In the genomic region with DNA sequence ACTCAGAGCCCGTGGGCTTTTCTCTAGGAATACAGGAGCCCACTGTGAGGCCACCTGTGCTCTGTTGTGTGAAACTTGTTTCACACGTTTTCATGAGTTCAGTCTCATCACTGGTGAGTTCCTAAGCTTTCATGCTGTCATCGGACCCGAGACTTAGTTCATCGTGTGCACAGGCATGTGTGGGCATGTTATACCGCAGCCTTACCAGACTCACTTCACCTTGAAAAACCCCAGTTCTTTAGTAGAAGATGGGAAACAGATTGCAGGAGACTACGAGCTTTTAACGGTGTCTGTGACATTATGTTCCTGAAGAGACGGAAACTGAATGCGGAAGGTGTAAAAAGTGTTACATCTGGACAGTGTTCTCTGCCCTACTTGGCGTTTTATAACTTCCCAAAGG, we compare ENCODE assay signal across 24 mouse cellular contexts. TPM values are rescaled to one million over a fixed set of nuclear protein-coding genes. Genes with fewer than 3 reads are reported as not detected.
A peak's percentile ranks its signal among the peaks of the same experiment; 100 is the strongest.
DNase-seq lines count a peak whose midpoint lies in the region; ATAC-seq and TF ChIP-seq lines count a peak whose summit lies in the region.
"Had no signal": no experiment of that assay in that cellular context is flagged by ENCODE, and none has a peak within 500 bp of the region (broad histone marks: within the 10 kb centered on the region; RNA-seq: fewer than 3 reads in every experiment).

No protein-coding gene starts in this region.

- WGBS in embryonic facial prominence, embryonic 15.5 days, result 61% methylated on average over 11 of the region's 11 CpGs
- WGBS in midbrain, embryonic 16.5 days, result 90% methylated on average over 11 of the region's 11 CpGs

- no peaks in the 10 kb centered on the region for H3K9me3 ChIP-seq in ES-Bruce4 (replicated peaks; ENCODE audit: control insufficient read depth, insufficient read depth, low read length, poor library complexity, severe bottlenecking)
- H3K9me3 ChIP-seq in embryonic facial prominence, embryonic 15.5 days (replicated peaks), result no peaks in the 10 kb centered on the region
- H3K9me3 ChIP-seq in midbrain, embryonic 16.5 days (replicated peaks; ENCODE audit: control insufficient read depth, low read length, poor library complexity, severe bottlenecking), result no peaks in the 10 kb centered on the region
- H3K9me3 ChIP-seq: forebrain, embryonic 12.5 days; forebrain, embryonic 15.5 days; hindbrain, embryonic 12.5 days; hindbrain, embryonic 15.5 days had no signal

- TF ChIP-seq CTCF in left cerebral cortex, adult 2 months (IDR thresholded peaks at IDR 0.05), result no peak
- TF ChIP-seq CTCF in ES-Bruce4 (IDR thresholded peaks at IDR 0.05; ENCODE audit: low read depth, low read length), result no peak

- TF ChIP-seq EP300 in ES-Bruce4 (IDR thresholded peaks at IDR 0.05; ENCODE audit: insufficient read depth, low read depth, low read length), result no peak

- TF ChIP-seq POLR2A in ES-Bruce4 (IDR thresholded peaks at IDR 0.05; ENCODE audit: insufficient read depth, low read length), result no peak

- DNase-seq in left cerebral cortex, adult 2 months (ENCODE audit: extremely low spot score in 1 of 2, low spot score in 2 of 2), result no peak
- DNase-seq in left cerebral cortex, adult 8-10 months (ENCODE audit: low spot score in 2 of 2), result no peak
- DNase-seq in R1 (ENCODE audit: low read depth, low spot score), result peak; percentile 44
- no peak for DNase-seq in ovary, postnatal 36 days (ENCODE audit: low spot score)
- DNase-seq in kidney, postnatal 4 days, result no peak
- DNase-seq: adrenal gland, adult 8-10 months; adrenal gland, postnatal 25 days; cerebellum, adult 11 months; cerebellum, adult 2 months; cerebellum, adult 9-11 months; cerebellum, postnatal 25 days; gastrocnemius, postnatal 14 days had no signal

- intact Hi-C loops in left cerebral cortex, adult 2 months (cut with DNase I), result no loop called here

- peak overlapping the region; percentile 50 for H3K27ac ChIP-seq in left cerebral cortex, adult 2 months
- peak overlapping the region; percentile 28 for H3K27ac ChIP-seq in ES-Bruce4 (ENCODE audit: insufficient read depth, low read length)
- peak overlapping the region; percentile 48; the same call in 1 of the 2 replicates for H3K27ac ChIP-seq in embryonic facial prominence, embryonic 15.5 days (replicated peaks)
- no peak overlapping the region for H3K27ac ChIP-seq in midbrain, embryonic 16.5 days (ENCODE audit: low read length)
- H3K27ac ChIP-seq: forebrain, embryonic 15.5 days; gastrocnemius, adult 2 months; hindbrain, embryonic 12.5 days; hindbrain, embryonic 15.5 days had no signal

- H3K27me3 ChIP-seq in ES-Bruce4 (ENCODE audit: control insufficient read depth, insufficient read depth, low read length, poor library complexity, severe bottlenecking), result no peaks in the 10 kb centered on the region
- no peaks in the 10 kb centered on the region for H3K27me3 ChIP-seq in embryonic facial prominence, embryonic 15.5 days
- H3K27me3 ChIP-seq in midbrain, embryonic 16.5 days (ENCODE audit: control insufficient read depth, insufficient read depth, low read depth, low read length), result no peaks in the 10 kb centered on the region
- H3K27me3 ChIP-seq: forebrain, embryonic 12.5 days; forebrain, embryonic 15.5 days; hindbrain, embryonic 12.5 days; hindbrain, embryonic 15.5 days had no signal

- no peak for ATAC-seq in embryonic facial prominence, embryonic 15.5 days (ENCODE audit: insufficient number of reproducible peaks, low FRiP score, low TSS enrichment, low read depth)
- ATAC-seq in midbrain, embryonic 16.5 days, result no peak
- ATAC-seq: activated CD4-positive, CD25-positive, alpha-beta regulatory T cell, adult 4 months; CD4-positive, CD25-positive, alpha-beta regulatory T cell, adult 4 months had no signal

- H3K9ac ChIP-seq in ES-Bruce4 (ENCODE audit: low read depth, poor library complexity, severe bottlenecking), result no peak overlapping the region
- H3K9ac ChIP-seq in embryonic facial prominence, embryonic 15.5 days, result no peak overlapping the region
- H3K9ac ChIP-seq in midbrain, embryonic 16.5 days (ENCODE audit: low read depth, low read length), result no peak overlapping the region
- H3K9ac ChIP-seq: forebrain, embryonic 12.5 days; forebrain, embryonic 15.5 days; hindbrain, embryonic 12.5 days; hindbrain, embryonic 15.5 days had no signal

- H3K4me2 ChIP-seq in embryonic facial prominence, embryonic 15.5 days (replicated peaks), result no peak overlapping the region
- H3K4me2 ChIP-seq in midbrain, embryonic 16.5 days (ENCODE audit: low read length), result no peak overlapping the region
- H3K4me2 ChIP-seq: forebrain, embryonic 12.5 days; forebrain, embryonic 15.5 days; heart, embryonic 11.5 days; hindbrain, embryonic 12.5 days; hindbrain, embryonic 15.5 days had no signal

- peaks cover 60% of the 10 kb centered on the region for H3K36me3 ChIP-seq in ES-Bruce4 (ENCODE audit: control insufficient read depth, insufficient read depth, low read length, poor library complexity, severe bottlenecking)
- H3K36me3 ChIP-seq in embryonic facial prominence, embryonic 15.5 days, result peaks cover 77% of the 10 kb centered on the region
- H3K36me3 ChIP-seq in midbrain, embryonic 16.5 days (ENCODE audit: control insufficient read depth, insufficient read depth, low read length), result peaks cover 19% of the 10 kb centered on the region

- no peaks in the 10 kb centered on the region for H3K4me1 ChIP-seq in ES-Bruce4 (ENCODE audit: control insufficient read depth, insufficient read depth, low read length)
- peaks cover 12% of the 10 kb centered on the region for H3K4me1 ChIP-seq in embryonic facial prominence, embryonic 15.5 days
- peaks cover 4% of the 10 kb centered on the region for H3K4me1 ChIP-seq in midbrain, embryonic 16.5 days (ENCODE audit: control insufficient read depth, insufficient read depth, low read length)

- H3K4me3 ChIP-seq in left cerebral cortex, adult 2 months, result no peak overlapping the region
- no peak overlapping the region for H3K4me3 ChIP-seq in ES-Bruce4 (ENCODE audit: low read depth, low read length)
- H3K4me3 ChIP-seq in embryonic facial prominence, embryonic 15.5 days (replicated peaks), result no peak overlapping the region
- H3K4me3 ChIP-seq in midbrain, embryonic 16.5 days (ENCODE audit: low read depth, low read length), result no peak overlapping the region
- H3K4me3 ChIP-seq: erythroblast, embryonic 14.5 days; forebrain, embryonic 12.5 days; forebrain, embryonic 15.5 days; gastrocnemius, adult 2 months; hindbrain, embryonic 12.5 days; hindbrain, embryonic 15.5 days had no signal

RNA-seq across cellular contexts. Expression of a gene that starts 15.2 kb away (rescaled TPM):
- total RNA-seq in left cerebral cortex, adult 2 months (2021), result 10 to 100 TPM; 31.6 to 32.3 TPM
- total RNA-seq in left cerebral cortex, adult 8-10 months (2022), result 10 to 100 TPM; 31.2 to 34.0 (median 33.0) TPM
- polyA plus RNA-seq in ES-Bruce4 (2011; ENCODE audit: insufficient read depth, insufficient read length, low read depth, missing spikeins), result 125 and 134 TPM in 2 replicates
- 47.7 and 48.1 TPM in 2 replicates for polyA plus RNA-seq in embryonic facial prominence, embryonic 15.5 days (2015; fragmentation: Nextera tagmentation; extraction: Ambion mirVana)
- 46.1 and 50.3 TPM in 2 replicates for polyA plus RNA-seq in midbrain, embryonic 16.5 days (2015; fragmentation: Nextera tagmentation; extraction: Ambion mirVana)

RNA-seq across cellular contexts. Expression of a gene that starts 47.9 kb away (rescaled TPM):
- 1 to 10 TPM; 6.0 to 7.0 TPM for total RNA-seq in left cerebral cortex, adult 2 months (2021)
- total RNA-seq in left cerebral cortex, adult 8-10 months (2022), result 1 to 10 TPM; 4.0 to 8.0 (median 5.8) TPM
- 0.81 TPM in 1 of 2 replicates, not detected in the other for polyA plus RNA-seq in ES-Bruce4 (2011; ENCODE audit: insufficient read depth, insufficient read length, low read depth, missing spikeins)
- 3.9 and 4.6 TPM in 2 replicates for polyA plus RNA-seq in embryonic facial prominence, embryonic 15.5 days (2015; fragmentation: Nextera tagmentation; extraction: Ambion mirVana)
- 19.3 and 20.9 TPM in 2 replicates for polyA plus RNA-seq in midbrain, embryonic 16.5 days (2015; fragmentation: Nextera tagmentation; extraction: Ambion mirVana)
